Mouse (Mus musculus): ENCODE data around the gene Gm10663. TPM values are rescaled to one million over a fixed set of nuclear protein-coding genes. Genes with fewer than 3 reads are reported as not detected.

The Gm10663 gene
- not detected in 2 replicates for total RNA-seq (2012; rRNA removed)

DNA sequence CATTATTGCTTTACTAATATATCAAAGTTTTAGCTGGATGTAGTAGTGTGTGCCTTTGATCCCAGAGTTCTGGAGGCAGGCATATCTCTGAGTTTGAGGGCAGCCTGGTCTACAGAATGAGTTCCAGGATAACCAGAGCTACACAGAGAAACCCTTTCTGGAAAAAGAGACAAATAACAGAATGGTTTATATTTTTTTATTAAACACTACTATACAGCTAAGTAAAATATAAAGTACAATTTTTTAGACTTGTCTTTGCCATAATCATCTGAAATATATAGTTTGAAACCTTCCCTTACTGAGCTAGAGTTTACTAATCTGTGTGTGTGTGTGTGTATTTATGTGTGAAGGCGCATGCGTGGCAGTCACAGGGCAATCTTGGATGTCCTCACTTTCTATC lies at the start of gene Gm10663:
Gene Gm10663, plus strand, starts transcription at position 301 of the 400 bp plus-strand sequence.
- no peak within 1 kb of the TSS for H3K4me3 ChIP-seq (ENCODE audit: insufficient read depth in 1 of 2, low read depth in 1 of 2, low read length in 2 of 2, poor library complexity in 1 of 2, severe bottlenecking in 1 of 2)
- H3K9me3 ChIP-seq (ENCODE audit: control insufficient read depth, insufficient read depth, low read depth, low read length), result no peaks in the 10 kb centered on the region
- no peaks in the 10 kb centered on the region for H3K36me3 ChIP-seq (ENCODE audit: control insufficient read depth, insufficient read depth, low read length, poor library complexity, severe bottlenecking)
- TF ChIP-seq ZNF384 (IDR thresholded peaks at IDR 0.05; ENCODE audit: low read depth, low read length), result no peak
- H3K27ac ChIP-seq (ENCODE audit: insufficient read depth, low read depth, low read length, poor library complexity, severe bottlenecking), result no peak within 1 kb of the TSS
- H3K4me1 ChIP-seq (ENCODE audit: control insufficient read depth in 2 of 2, insufficient read depth in 2 of 2, low read length in 2 of 2, poor library complexity in 1 of 2), result peaks cover 0 to 3% of the 10 kb centered on the region in 2 experiments; a peak in 1 of 4 replicates
- H3K9ac ChIP-seq (ENCODE audit: insufficient read depth, low read depth, low read length, poor library complexity, severe bottlenecking), result no peak within 1 kb of the TSS
- no peak for DNase-seq (ENCODE audit: low read depth, low spot score)
- in situ Hi-C loops (cut with MboI; ENCODE audit: low sequenced_read_pairs in 2 of 2, unreplicated experiment in 2 of 2), result no loop called here

DNA sequence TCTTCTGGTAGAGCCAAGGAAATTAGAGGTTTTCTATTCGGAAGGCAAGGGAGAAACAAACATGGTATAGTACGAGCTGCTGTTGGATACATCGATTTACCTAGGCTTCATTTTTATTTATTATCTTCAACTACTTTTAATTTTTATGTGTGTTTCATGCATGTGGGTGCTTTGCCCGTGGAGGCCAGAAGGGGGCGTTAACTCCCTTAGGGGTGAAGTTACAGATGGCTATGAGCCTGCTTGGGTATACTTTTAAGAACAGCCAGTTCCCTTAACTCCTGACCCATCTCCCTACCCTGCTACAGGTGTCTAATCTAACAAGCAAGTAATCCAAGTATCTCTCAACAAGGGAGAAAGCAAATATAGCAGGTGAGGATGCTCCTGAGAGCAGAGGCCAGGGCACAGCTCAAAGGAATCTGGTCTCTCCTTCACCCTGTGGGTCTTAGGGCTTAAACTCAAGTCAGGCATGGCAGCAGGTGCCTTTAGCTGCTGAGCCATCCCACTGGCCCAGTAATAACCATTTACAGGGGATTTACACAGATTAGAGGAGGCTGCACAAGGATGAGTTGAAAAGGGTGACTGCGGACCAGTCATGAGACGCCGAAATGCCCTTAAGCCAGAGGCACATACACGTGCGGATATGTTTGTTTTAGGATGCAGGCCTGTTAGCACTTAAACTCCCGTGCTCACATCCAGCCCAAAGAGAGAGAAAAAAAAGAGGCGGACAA lies 45.7 kb upstream of the Gm10663 start:
- in situ Hi-C loops (cut with MboI; ENCODE audit: low sequenced_read_pairs in 2 of 2, unreplicated experiment in 2 of 2), result loop anchor here in 1 of 2 experiments (10.0 kb wide), 1 partner anchor 56 kb away; no protein-coding TSS in a partner anchor

DNA sequence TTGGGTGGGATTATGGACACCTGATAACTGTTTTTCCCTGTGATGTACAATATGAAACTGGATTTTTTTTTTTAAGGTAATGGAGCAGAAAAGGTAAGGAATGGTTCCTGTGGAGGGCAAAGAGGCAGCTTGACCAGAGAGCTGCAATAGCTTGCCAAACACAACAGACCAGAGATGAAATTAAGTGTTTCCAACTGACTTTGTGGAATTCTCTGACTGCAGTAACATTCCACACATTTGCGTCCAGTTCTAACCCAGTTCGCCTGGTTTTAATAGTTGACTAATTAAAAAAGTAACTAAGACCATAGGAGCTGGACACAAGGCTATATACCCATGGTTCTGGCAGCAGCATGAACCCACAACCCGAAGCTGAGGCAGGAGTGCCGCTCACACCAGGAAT lies 45.1 kb upstream of the Gm10663 start:
- in situ Hi-C loops (cut with MboI; ENCODE audit: low sequenced_read_pairs in 2 of 2, unreplicated experiment in 2 of 2), result loop anchor here in 1 of 2 experiments (10.0 kb wide), 1 partner anchor 55 kb away; no protein-coding TSS in a partner anchor
- Histone ChIP-seq H3K9ac (ENCODE audit: insufficient read depth, low read depth, low read length, poor library complexity, severe bottlenecking) (no peak overlapping the region), H3K36me3 (ENCODE audit: control insufficient read depth, insufficient read depth, low read length, poor library complexity, severe bottlenecking) (peaks cover 3% of the 10 kb centered on the region; the same call in 1 of the 2 replicates), H3K4me1 (ENCODE audit: control insufficient read depth in 2 of 2, insufficient read depth in 2 of 2, low read length in 2 of 2, poor library complexity in 1 of 2) (peaks cover 8 to 12% of the 10 kb centered on the region in 2 experiments), H3K4me3 (ENCODE audit: insufficient read depth in 1 of 2, low read depth in 1 of 2, low read length in 2 of 2, poor library complexity in 1 of 2, severe bottlenecking in 1 of 2) (no peak overlapping the region), H3K9me3 (ENCODE audit: control insufficient read depth, insufficient read depth, low read depth, low read length) (no peaks in the 10 kb centered on the region), H3K27ac (ENCODE audit: insufficient read depth, low read depth, low read length, poor library complexity, severe bottlenecking) (no peak overlapping the region)
- no peak for DNase-seq (ENCODE audit: low read depth, low spot score)
- no peak for TF ChIP-seq HCFC1 (IDR thresholded peaks at IDR 0.05; ENCODE audit: borderline replicate concordance, insufficient read depth, low read length)
- TF ChIP-seq ZC3H11A (IDR thresholded peaks at IDR 0.05; ENCODE audit: borderline replicate concordance, low read depth, low read length), result no peak
- TF ChIP-seq MAFK (IDR thresholded peaks at IDR 0.05; ENCODE audit: insufficient read depth, low read depth, low read length), result no peak
- TF ChIP-seq CHD2 (IDR thresholded peaks at IDR 0.05; ENCODE audit: low read depth, low read length), result no peak
- TF ChIP-seq ZNF384 (IDR thresholded peaks at IDR 0.05; ENCODE audit: low read depth, low read length), result no peak

More for the DNA sequence above, 45.7 kb upstream of the Gm10663 start:
- Histone ChIP-seq H3K27ac (ENCODE audit: insufficient read depth, low read depth, low read length, poor library complexity, severe bottlenecking) (no peak overlapping the region), H3K9ac (ENCODE audit: insufficient read depth, low read depth, low read length, poor library complexity, severe bottlenecking) (no peak overlapping the region), H3K36me3 (ENCODE audit: control insufficient read depth, insufficient read depth, low read length, poor library complexity, severe bottlenecking) (peaks cover 3% of the 10 kb centered on the region; the same call in 1 of the 2 replicates), H3K9me3 (ENCODE audit: control insufficient read depth, insufficient read depth, low read depth, low read length) (no peaks in the 10 kb centered on the region), H3K4me3 (ENCODE audit: insufficient read depth in 1 of 2, low read depth in 1 of 2, low read length in 2 of 2, poor library complexity in 1 of 2, severe bottlenecking in 1 of 2) (0 out of 4 replicates have a peak overlapping the region, but pooled peaks of 1 of the 2 experiments have one; percentile 11), H3K4me1 (ENCODE audit: control insufficient read depth in 2 of 2, insufficient read depth in 2 of 2, low read length in 2 of 2, poor library complexity in 1 of 2) (peaks cover 6 to 8% of the 10 kb centered on the region in 2 experiments; a peak in 3 of 4 replicates)
- TF ChIP-seq HCFC1 (IDR thresholded peaks at IDR 0.05; ENCODE audit: borderline replicate concordance, insufficient read depth, low read length) (no peak), ZC3H11A (IDR thresholded peaks at IDR 0.05; ENCODE audit: borderline replicate concordance, low read depth, low read length) (peak; percentile 72), CHD2 (IDR thresholded peaks at IDR 0.05; ENCODE audit: low read depth, low read length) (no peak), ZNF384 (IDR thresholded peaks at IDR 0.05; ENCODE audit: low read depth, low read length) (no peak), MAFK (IDR thresholded peaks at IDR 0.05; ENCODE audit: insufficient read depth, low read depth, low read length) (no peak)
- no peak for DNase-seq (ENCODE audit: low read depth, low spot score)

DNA sequence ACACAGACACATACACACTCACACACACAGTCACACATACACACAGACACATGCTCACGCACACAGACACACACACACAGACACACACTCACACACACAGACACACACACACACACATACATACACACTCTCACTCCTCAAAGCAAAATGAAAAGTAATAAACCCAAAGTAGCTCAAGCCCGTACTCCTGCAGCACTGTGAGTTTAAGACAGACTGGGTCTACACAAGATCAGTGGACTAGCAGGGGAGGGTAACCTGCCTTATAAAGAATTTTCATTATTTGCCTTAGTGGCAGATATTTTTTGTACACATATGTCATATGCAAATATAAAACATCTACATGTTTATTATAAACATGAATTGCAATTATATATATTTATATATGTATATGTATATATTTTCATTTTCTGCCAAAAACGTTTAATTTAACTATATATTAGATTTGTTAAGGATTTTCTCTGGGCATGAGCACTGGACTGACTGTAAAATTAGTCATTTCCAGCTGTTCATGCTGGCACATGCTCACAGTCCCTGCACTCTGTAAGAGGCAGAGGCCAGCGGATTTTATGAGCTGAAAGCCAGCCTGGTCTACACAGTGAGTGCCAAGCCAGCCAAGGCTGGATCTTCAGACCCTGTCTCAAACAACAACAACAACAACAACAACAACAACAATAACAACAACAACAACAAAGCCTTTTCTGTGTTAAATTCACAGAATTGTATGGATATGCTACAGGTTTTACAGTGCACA lies 43.9 kb upstream of the Gm10663 start:
- Histone ChIP-seq H3K4me1 (ENCODE audit: control insufficient read depth in 2 of 2, insufficient read depth in 2 of 2, low read length in 2 of 2, poor library complexity in 1 of 2) (peaks cover 8 to 12% of the 10 kb centered on the region in 2 experiments), H3K27ac (ENCODE audit: insufficient read depth, low read depth, low read length, poor library complexity, severe bottlenecking) (no peak overlapping the region), H3K9ac (ENCODE audit: insufficient read depth, low read depth, low read length, poor library complexity, severe bottlenecking) (no peak overlapping the region), H3K36me3 (ENCODE audit: control insufficient read depth, insufficient read depth, low read length, poor library complexity, severe bottlenecking) (peaks cover 3% of the 10 kb centered on the region; the same call in 1 of the 2 replicates), H3K9me3 (ENCODE audit: control insufficient read depth, insufficient read depth, low read depth, low read length) (no peaks in the 10 kb centered on the region), H3K4me3 (ENCODE audit: insufficient read depth in 1 of 2, low read depth in 1 of 2, low read length in 2 of 2, poor library complexity in 1 of 2, severe bottlenecking in 1 of 2) (no peak overlapping the region)
- in situ Hi-C loops (cut with MboI; ENCODE audit: low sequenced_read_pairs in 2 of 2, unreplicated experiment in 2 of 2), result no loop called here
- TF ChIP-seq MAFK (IDR thresholded peaks at IDR 0.05; ENCODE audit: insufficient read depth, low read depth, low read length), result no peak
- DNase-seq (ENCODE audit: low read depth, low spot score), result no peak

All from ES-E14 (cell line).